Mouse (Mus musculus): ENCODE results near the gene Wdr81. TPM values are rescaled to one million over a fixed set of nuclear protein-coding genes. Genes with fewer than 3 reads are reported as not detected.

Wdr81 gene
- total RNA-seq (2023) = 27.5 and 41.1 TPM in 2 replicates

GRCm38 (mm10) chr11:75453991-75454930, at the start of gene Wdr81:
Gene Wdr81, minus strand, starts transcription at chr11:75454717.

GRCm38 (mm10) chr11:75486601-75487285, 32.2 kb upstream of the Wdr81 start, which contains the start of gene Prpf8:
Gene Prpf8, plus strand, starts transcription at chr11:75486816.

GRCm38 (mm10) chr11:75460844-75461742, 6.6 kb upstream of the Wdr81 start, which contains the start of gene Tlcd2:
Gene Tlcd2, plus strand, starts transcription at chr11:75461715.

GRCm38 (mm10) chr11:75439363-75439762, 15.2 kb downstream of the Wdr81 start, which contains the start of gene Serpinf2:
Gene Serpinf2, minus strand, starts transcription at chr11:75439591.

GRCm38 (mm10) chr11:75422013-75422792, 32.3 kb downstream of the Wdr81 start, which contains the start of gene Serpinf1:
Gene Serpinf1, minus strand, starts transcription at chr11:75422701.

Other genes starting within 250 kb of the Wdr81 start
- gene Rpa1, start 106.4 kb downstream of the Wdr81 start, total RNA-seq (2023) = 46.0 and 60.1 TPM in 2 replicates
- 2.2 and 2.4 TPM in 2 replicates for gene Smyd4, start 106.3 kb downstream of the Wdr81 start, total RNA-seq (2023)
- gene Serpinf1, start 32.0 kb downstream of the Wdr81 start, total RNA-seq (2023) = 12.8 and 20.2 TPM in 2 replicates
- gene Serpinf2, start 15.1 kb downstream of the Wdr81 start, total RNA-seq (2023) = 0.28 TPM in 1 of 2 replicates, not detected in the other
- 5.6 and 7.5 TPM in 2 replicates for gene Tlcd2, start 7.0 kb upstream of the Wdr81 start, total RNA-seq (2023)
- 101 and 113 TPM in 2 replicates for gene Prpf8, start 32.1 kb upstream of the Wdr81 start, total RNA-seq (2023)
- 0.84 and 0.85 TPM in 2 replicates for gene Rilp, start 55.4 kb upstream of the Wdr81 start, total RNA-seq (2023)
- 0.79 and 1.1 TPM in 2 replicates for gene Scarf1, start 58.8 kb upstream of the Wdr81 start, total RNA-seq (2023)
- 48.8 and 80.5 TPM in 2 replicates for gene Slc43a2, start 77.0 kb upstream of the Wdr81 start, total RNA-seq (2023)
- 231 and 247 TPM in 2 replicates for gene Pitpna, start 133.4 kb upstream of the Wdr81 start, total RNA-seq (2023)
- gene Inpp5k, start 176.3 kb upstream of the Wdr81 start, total RNA-seq (2023) = 101 and 111 TPM in 2 replicates
- 50.0 and 62.0 TPM in 2 replicates for gene Myo1c, start 195.8 kb upstream of the Wdr81 start, total RNA-seq (2023)
- 49.7 and 73.0 TPM in 2 replicates for gene Crk, start 224.5 kb upstream of the Wdr81 start, total RNA-seq (2023)